Comparison of ENCODE assay signal across 8 mouse cellular contexts in genomic region chr2:22864394-22865037, GRCm38 (mm10). TPM values are rescaled to one million over a fixed set of nuclear protein-coding genes. Genes with fewer than 3 reads are reported as not detected.
DNase-seq lines count a peak whose midpoint lies in the region; ATAC-seq and TF ChIP-seq lines count a peak whose summit lies in the region.
"Not testable (repeated sequence)": the region's sequence is repeated elsewhere in the genome, so short reads cannot be mapped to it uniquely, and the experiment has no call there.

No protein-coding gene starts in this region.

- H3K27ac ChIP-seq in hindbrain, postnatal 0 days: not testable (repeated sequence)

- H3K9ac ChIP-seq in hindbrain, postnatal 0 days (replicated peaks; ENCODE audit: low read length): not testable (repeated sequence)

- H3K36me3 ChIP-seq in hindbrain, postnatal 0 days (ENCODE audit: insufficient read depth, low read length): not testable (repeated sequence)

- H3K4me1 ChIP-seq in hindbrain, postnatal 0 days (ENCODE audit: insufficient read depth, low read length): not testable (repeated sequence)

- not testable (repeated sequence) for H3K27me3 ChIP-seq in hindbrain, postnatal 0 days (ENCODE audit: insufficient read depth, low read length)

- H3K9me3 ChIP-seq in hindbrain, postnatal 0 days (ENCODE audit: low read length): not testable (repeated sequence)

- WGBS in hindbrain, postnatal 0 days: 2% methylated on average over 6 of the region's 6 CpGs

- H3K4me2 ChIP-seq in hindbrain, postnatal 0 days (ENCODE audit: low read depth, low read length): not testable (repeated sequence)

- TF ChIP-seq CTCF in hindbrain, postnatal 0 days (IDR thresholded peaks at IDR 0.05; ENCODE audit: low read depth): peak; percentile 90

- H3K4me3 ChIP-seq in hindbrain, postnatal 0 days (ENCODE audit: low read length): not testable (repeated sequence)

- ATAC-seq in hindbrain, postnatal 0 days: peak; percentile 92
- peak; percentile 99 for ATAC-seq in megakaryocyte, adult 5-6 weeks (ENCODE audit: poor library complexity, severe bottlenecking)

- DNase-seq in T-cell, adult 2 months (ENCODE audit: low spot score): peak; percentile 53
- peak; percentile 81 to 84 for DNase-seq in cerebellum, postnatal 25 days
- peak; percentile 39 to 66 for DNase-seq in frontal cortex, postnatal 25 days (ENCODE audit: low spot score in 2 of 2)
- DNase-seq in hindbrain, postnatal 0 days (ENCODE audit: low spot score): peak; percentile 79
- peak; percentile 71 to 81 for DNase-seq in left cerebral cortex, adult 18-20 months (ENCODE audit: low spot score in 2 of 2)
- DNase-seq in right cerebral cortex, adult 2 months (ENCODE audit: low spot score in 2 of 2): peak; percentile 63 to 79
- peak; percentile 59 for DNase-seq in urinary bladder, postnatal 14 days (ENCODE audit: low spot score)

RNA-seq across cellular contexts. Expression of gene Pdss1, which starts 30.8 kb away (rescaled TPM):
- total RNA-seq in hindbrain, postnatal 0 days (2014; rRNA removed): 10.2 and 15.5 TPM in 2 replicates
- 21.1 and 22.5 TPM in 2 replicates for polyA plus RNA-seq in hindbrain, postnatal 0 days (2015; fragmentation: Nextera tagmentation; extraction: Ambion mirVana)
- total RNA-seq in left cerebral cortex, adult 18-20 months (2021): 10 to 100 TPM; 10.8 to 17.2 TPM
- total RNA-seq in megakaryocyte, adult 5-6 weeks (2015): 23.0 and 27.0 TPM in 2 replicates
- total RNA-seq in megakaryocyte, adult 5-6 weeks (2017): 16.2 and 17.6 TPM in 2 replicates
